Mouse (Mus musculus): ENCODE results near the gene Gga2.

DNA sequence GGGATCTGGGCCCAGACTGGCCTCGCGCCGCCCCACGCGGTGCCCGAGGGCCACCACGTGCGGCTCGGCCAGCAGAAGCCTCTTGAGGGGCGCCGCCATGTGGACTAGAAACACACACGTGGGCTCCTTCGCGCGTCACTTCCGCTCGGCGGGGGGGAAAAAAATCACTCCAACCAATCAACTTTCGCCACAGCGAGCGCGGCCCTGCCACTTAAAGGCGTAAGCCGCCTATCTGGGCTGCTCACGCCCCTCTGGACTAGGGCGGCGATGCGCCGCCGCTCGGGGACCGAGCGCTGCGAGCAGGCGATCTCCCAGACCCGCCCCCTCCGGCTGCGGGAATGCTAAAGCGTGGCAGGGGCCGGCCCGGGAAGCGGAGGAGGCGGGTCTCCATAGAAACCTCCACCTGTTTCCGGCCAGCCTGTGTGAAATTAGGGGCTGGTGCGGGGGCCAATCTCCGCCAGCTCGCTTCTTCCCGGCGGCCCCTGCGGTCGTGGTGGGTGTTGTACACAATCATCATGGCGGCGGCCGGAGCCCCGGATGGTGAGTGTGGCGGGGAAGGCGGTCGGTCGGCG is 46.0 kb upstream of the Gga2 start, which contains the start of the genes Ubfd1 and Ears2:
- TF ChIP-seq GATA1 (IDR thresholded peaks at IDR 0.05; ENCODE audit: low read length), result no peak
- TF ChIP-seq TAL1 (IDR thresholded peaks at IDR 0.05; ENCODE audit: low read length), result no peak

Data from erythroblast, embryonic 14.5 days (primary cell).